Mouse (Mus musculus) c-Kit-positive CD71-positive TER-119-negative erythroid progenitor cells, embryonic 14.5 days (primary cell): ENCODE measurements around the gene Irgm2.
"Not testable (repeated sequence)": the region's sequence is repeated elsewhere in the genome, so short reads cannot be mapped to it uniquely, and the experiment has no call there.

Source experiments
- DNase-seq: peaks from one replicate; pipeline ENCODE4 v3.0.0-alpha.2; 2013; ENCODE audit warnings: low read depth

The Irgm2 gene

DNA sequence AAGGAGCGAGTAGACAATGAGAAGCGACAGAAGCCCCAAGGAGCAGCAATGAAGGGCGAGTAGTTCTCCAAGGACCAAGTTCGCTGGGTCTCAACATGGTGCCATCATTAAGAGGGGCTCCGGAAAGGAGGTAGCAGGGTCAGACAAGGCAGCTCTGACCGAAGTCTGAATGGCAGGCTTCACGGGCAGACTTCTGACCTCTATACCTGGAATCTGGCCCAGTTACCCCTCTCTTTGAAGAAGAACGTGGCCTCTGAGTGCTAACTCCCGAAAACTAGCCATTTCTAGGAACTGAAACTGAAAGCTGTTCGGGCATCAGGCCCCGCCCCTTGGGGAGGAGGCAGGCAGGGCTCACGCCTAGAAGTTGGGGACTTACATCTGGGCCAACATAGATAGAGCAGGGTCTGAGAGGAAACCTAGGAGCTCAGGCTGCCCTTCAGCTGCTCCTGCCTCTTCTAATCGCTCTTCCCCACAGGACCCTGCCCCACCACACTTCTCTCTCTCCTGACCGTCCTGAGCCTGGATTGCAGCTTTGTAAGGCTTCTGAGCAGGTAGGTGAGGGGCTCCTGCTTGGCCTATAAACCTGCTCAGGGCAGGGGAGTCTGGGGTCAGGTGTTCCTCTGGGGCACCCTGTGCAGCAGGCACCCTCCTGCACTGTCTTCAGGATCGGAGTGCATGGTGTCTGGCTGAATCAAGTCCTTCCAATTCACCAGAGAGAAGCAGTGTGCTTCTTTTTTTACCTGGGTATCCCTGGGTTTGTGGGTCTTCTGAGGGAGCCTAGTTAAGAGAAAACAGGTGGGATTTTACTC lies at the start of gene Irgm2, which contains the start of gene Igtp:
Gene Irgm2, plus strand, starts transcription at position 390 of the 809 bp plus-strand sequence.
Gene Igtp, plus strand, starts transcription at position 328 of the 809 bp plus-strand sequence.
- peak; percentile 55 for DNase-seq

DNA sequence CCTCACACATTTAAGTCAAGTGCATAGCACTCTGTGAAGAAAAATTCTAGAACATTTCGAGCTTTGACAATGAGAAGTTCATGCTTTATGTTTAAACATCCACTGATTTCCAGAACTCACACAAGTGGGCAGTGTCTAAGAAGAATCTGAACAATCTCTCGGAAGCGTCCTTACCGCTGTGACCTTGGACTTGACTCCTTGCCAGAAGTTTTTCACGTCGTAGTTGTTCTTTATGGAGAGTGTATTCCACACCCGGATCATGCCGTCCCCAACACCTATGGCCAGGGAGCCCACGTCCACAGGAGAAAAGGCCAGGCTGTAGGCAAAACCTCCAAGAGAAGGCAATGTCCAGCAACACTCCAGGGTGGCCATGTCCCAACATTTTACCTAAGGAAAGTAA lies 44.0 kb upstream of the Irgm2 start:
- DNase-seq, result no peak

DNA sequence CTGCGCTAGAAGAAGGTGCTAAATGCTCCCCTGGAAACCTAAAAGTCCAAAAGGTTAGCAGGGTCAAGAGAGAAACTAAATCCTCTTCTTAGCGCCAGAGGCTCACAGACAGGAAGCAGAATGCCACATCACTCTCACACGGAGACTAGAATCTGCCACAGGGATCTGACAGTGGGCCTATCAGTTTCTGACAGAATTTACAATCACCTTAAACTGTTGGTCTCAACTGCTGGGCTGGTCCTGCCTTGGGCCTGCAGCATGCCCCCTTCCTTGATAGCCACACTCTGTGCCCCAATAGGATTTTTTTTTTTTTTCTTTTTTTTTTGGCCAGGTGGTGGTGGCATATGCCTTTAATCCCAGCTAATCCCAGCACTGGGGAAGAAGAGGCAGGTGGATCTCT lies 42.5 kb upstream of the Irgm2 start:
- no peak for DNase-seq

GRCm38 (mm10) chr11:58165072-58165471 lies 34.3 kb upstream of the Irgm2 start:
- DNase-seq, result peak; percentile 38

- DNase-seq, result no peak
Observed at GRCm38 (mm10) chr11:58167822-58168166, 31.6 kb upstream of the Irgm2 start.

GRCm38 (mm10) chr11:58168167-58168915 lies 31.1 kb upstream of the Irgm2 start, which contains the start of gene Gemin5:
Gene Gemin5 (minus strand): TSS chr11:58168539.
- DNase-seq, result peak; percentile 71

DNA sequence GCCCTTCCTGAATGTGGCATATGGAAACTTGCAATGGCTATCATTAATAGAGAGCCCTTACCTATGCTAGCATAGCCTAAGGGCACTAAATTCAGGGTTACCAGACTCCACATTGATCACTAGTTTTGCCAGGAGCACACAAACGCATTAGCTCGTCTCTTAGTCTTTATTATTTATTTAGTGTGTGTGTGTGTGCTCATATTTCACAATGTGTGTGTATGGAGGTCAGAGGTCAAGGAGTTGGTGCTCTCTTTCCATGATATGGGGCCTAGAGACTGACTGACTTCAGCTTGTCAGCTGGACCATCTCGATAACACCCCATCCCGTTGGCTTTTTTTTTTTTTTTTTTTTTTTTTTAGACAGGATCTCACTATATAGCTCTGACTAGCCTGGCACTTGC lies 29.8 kb upstream of the Irgm2 start:
- DNase-seq, result no peak

DNA sequence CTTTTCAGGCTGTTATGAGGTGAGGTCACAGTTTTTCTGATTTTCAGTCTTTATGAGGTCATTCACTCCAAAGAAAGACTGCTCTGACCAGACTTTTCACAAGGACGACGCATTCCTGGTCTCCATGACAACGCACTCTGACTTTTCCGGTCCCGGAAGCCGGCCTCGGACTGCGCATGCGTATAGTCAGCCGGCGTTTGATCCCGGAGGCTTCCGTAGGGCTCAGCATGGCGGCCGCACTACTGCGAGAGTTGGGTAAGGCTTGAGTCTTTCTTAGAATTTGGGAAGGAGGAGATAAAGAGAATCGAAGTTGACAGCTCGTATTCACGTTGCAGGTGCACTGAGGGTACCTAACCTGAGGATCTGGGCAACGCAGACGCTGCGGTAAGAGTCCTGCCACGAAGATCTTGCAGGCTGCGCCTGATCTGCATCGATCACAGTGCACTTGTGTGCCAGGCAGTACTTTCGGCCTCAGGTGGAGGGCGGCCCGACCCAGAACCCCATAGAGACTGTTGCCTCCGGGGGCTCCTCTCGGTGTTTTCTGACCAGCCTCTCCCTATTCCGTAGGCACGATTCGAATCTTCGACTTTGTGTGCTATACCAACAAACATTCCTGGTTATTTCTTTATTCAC lies 27.8 kb upstream of the Irgm2 start, which contains the start of gene Mrpl22:
Gene Mrpl22, plus strand, starts transcription at position 203 of the 633 bp plus-strand sequence.
- peak; percentile 96 for DNase-seq

DNA sequence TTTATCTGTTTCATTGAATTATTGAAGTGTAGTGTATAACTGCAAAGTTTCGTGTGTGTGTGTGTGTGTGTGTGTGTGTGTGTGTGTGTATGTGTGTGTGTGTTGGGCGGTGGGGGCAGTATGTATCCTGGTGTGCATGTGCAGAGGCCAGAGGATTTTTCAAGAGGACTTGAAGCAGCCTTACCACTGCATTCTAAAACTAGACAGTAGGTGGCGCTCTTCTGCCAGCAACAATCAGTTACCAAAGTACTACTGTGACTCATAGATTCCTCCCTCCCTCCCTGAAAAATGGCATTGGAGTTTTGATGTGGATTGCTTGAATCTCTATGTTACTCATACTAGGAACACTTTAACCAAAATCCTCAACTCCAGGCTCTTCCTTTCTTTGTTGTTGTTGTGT lies 19.9 kb upstream of the Irgm2 start:
- peak; percentile 86 for DNase-seq

DNA sequence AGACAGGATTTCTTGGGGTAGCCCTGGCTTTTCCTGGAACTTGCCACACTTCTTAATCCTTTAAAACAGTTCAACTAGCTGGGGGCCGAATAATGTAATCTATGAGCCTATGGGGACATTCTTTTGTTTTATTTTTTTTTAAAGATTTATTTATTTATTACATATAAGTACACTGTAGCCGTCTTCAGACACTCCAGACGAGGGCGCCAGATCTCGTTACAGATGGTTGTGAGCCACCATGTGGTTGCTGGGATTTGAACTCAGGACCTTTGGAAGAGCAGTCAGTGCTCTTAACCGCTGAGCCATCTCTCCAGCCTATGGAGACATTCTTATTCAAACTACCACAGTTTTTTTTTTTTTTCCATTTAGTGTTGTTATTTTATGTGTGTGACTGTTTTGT lies 19.4 kb upstream of the Irgm2 start:
- not testable (repeated sequence) for DNase-seq

DNA sequence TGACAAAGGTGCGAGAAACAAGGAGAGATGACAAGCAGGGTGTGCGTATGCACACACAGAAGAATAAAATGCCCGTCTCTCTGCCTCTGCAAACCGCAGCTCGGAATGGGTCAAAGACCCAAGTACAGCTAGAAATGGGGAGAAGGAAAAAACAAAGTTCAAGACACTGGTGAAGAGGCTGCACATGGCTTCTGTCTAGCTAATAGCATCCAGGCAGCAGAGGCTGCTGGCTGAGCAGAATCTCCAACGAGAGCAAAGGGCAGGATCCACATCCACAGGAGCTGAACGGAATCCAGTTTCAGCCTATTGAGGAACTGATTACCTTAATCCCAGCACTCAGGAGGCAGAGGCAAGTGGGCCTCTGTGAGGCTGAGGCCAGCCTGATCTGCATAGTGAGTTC lies 18.7 kb upstream of the Irgm2 start:
- no peak for DNase-seq

DNA sequence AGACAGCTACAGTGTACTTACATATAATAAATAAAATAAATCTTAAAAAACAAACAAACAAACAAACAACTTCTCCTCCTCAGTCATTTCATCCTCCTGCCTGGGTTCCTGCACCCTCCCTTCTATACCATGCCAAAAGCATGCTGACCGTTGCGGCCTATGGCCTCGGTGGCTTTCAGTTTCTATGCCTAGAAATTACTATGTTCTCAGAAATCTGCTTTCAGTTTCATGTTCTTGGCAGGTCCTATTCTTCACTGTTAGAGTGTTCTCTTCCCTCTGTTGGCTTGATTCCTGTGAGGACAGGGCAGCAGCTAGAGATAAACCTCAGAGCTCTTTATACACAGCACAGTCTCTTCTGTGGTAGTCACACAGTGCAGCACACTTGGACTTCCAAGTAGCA lies 15.8 kb upstream of the Irgm2 start:
- no peak for DNase-seq

DNA sequence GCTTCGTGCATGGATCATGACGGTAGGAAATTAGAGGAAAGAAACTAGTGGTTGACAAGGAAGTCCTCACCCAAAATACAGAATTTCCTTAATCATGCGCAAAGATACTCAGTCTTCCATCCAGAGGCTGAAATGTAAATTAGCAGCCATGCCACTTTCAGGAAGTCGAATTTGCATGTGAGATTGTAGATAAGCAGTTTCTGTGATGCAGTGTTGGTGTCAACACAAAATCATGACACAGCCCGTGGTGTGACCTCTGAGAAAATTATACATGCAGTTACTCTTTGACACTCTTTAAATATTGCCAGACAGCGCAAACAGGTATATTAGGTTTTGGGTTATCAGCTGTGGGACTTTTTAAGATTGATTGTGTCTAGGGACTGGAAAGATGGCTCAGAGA lies 9.7 kb upstream of the Irgm2 start:
- DNase-seq, result no peak

DNA sequence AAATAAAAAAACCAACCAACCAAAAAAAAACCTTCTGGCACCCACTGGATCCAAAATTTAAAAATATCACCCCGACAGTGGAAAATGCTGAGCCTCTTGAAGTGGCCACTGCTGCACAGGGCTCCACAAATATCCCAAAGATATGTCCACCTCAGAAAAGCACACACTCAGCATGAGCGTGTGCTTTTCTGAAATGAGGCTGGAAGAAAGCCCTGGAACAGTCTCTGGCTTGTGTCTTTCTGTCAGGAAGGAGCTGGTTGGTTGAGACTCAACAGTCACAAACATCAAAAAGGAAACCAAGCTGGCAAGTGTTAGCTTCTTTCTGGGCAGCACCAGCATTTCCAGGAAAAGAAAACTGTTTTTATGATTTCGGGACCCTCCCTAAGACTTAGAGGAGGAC lies 6.1 kb upstream of the Irgm2 start:
- DNase-seq, result no peak

GRCm38 (mm10) chr11:58193860-58194520 lies 5.4 kb upstream of the Irgm2 start:
- no peak for DNase-seq

DNA sequence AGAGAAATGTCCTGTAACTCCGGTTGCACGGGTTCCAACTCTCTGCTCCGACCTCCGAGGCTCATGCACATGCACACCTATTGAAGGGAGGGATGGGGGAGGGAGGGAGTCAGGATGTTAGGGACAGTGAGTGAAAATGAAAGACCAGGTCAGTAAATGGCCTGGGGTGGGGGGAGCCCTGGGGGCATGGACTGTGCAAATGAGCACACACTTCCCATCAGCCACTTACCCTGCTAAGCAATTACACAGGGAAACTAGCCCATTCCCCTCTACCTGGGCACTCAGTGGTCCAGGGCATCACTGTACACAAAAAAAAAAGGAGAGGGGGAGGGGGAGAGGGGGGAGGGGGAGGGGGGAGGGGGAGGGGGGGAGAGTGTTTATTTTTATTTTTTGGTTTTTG lies 755 bp upstream of the Irgm2 start:
- no peak for DNase-seq

DNA sequence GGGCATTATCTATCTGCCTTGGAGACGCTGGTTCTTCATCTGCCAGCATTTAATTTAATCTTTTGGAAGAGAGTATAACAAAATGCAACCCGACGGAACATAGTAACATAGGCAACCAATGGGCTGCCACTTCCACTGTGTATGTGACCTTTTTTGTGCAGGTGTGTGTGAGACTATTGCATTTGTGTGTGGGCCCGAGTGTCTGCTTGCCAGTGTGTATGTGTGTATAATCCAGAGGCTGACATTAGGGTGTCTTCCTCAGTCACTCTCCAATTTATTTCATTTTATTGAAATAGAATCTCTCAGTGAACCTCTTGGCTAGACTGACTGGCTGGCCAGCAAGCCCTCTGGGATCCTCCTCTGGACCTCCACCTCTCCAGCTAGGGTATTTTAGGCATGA lies 808 bp downstream of the Irgm2 start:
- DNase-seq, result no peak

DNA sequence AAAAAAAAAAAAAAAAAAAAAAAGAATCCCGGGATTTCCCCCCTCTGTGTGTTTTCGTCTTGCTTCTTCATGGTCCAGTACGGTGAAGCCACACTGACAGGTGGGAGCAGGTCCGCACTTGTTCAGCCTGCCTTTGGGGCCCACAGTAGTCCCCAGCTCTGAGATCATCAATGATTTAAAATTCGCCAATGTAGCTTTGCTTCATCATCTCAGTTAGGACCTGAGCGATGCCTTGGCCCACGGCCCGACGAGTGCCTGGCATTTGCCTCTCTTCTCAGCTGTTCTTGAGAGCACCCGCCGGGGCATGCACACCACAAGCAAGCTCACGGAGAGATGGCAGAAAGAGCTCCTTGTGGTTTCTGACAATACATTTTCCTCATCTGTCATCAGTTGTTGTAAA lies 1.6 kb downstream of the Irgm2 start:
- no peak for DNase-seq

DNA sequence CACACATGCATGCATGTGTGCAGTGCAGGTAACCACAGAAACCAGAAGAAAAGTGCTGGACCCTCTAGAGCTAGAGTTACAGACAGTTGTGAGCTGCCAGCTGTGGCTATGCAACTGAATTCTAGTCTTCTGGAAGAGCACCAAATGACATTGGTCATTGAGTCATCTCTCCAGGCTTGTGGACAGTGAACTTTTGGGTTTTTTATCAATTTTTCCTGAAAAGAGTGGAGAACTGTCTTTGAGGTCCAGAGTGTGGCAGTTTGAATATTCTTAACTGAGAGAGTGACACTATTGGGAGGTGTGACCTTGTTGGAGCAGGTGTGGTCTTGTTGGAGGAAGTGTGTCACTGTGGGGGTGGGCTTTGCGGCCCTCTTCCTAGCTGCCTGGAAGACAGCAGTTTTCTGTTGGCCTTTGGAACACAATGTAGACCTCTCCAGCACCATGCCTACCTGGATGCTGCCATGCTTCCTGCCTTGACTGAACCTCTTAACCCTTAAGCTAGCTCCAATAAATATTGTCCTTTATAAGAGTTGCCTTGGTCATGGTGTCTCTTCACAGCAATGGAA lies 11.0 kb downstream of the Irgm2 start:
- DNase-seq, result no peak

- no peak for DNase-seq
Observed at GRCm38 (mm10) chr11:58211062-58211681, 11.8 kb downstream of the Irgm2 start.

DNA sequence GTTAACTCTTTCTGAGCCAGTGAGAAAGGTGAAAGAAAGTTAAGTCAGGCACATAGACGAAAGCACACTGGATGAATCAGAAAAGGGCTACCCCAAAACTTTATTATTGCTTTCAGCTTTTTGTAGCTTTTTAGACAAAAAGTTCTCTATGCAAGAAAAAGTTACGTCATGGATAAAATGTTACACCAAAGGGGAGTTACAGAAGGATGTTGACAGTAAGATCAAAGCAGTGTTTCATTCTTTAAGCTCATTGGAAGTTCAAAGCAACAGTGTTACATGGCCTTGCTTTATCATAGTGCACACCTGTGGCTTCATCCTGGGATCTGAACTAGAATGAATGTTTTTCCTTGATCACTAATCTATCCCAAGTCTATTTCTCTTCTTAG lies 12.3 kb downstream of the Irgm2 start:
- DNase-seq, result no peak
